Mouse (Mus musculus) lung, adult 2 months (tissue): ENCODE results near the gene Pde4dip.

ENCODE experiments used
- CTCF ChIP-seq: fragments of 200-500 bp; IDR thresholded peaks from 2 replicates; pipeline ENCODE4 v1.5.1; 2011; ENCODE audit warnings: mild to moderate bottlenecking, low read length, control low read depth; ENCODE audit not compliant: insufficient read depth
- POLR2A ChIP-seq: fragments of 200-500 bp; IDR thresholded peaks from 2 replicates; pipeline ENCODE4 v1.6.1; 2011; ENCODE audit warnings: low read depth, mild to moderate bottlenecking, control low read depth, low read length, borderline replicate concordance; ENCODE audit errors: extremely low read depth

GRCm38 (mm10) chr3:97682159-97682502 lies 206.4 kb downstream of the Pde4dip start:
- no peak for TF ChIP-seq CTCF
- no peak for TF ChIP-seq POLR2A
